Mouse (Mus musculus) testis, adult 2 months (tissue): Measurements from ENCODE around the gene Zfp503. TPM values are rescaled to one million over a fixed set of nuclear protein-coding genes. Genes with fewer than 3 reads are reported as not detected.

ENCODE experiments used
- H3K27ac ChIP-seq: fragments of 200-500 bp; 2 replicates; pipeline ENCODE4 v1.5.1; 2012; ENCODE audit warnings: low read depth, low read length; ENCODE audit not compliant: control insufficient read depth, insufficient read depth
- H3K27me3 ChIP-seq: fragments of 200-500 bp; 2 replicates; pipeline ENCODE4 v1.6.1; 2012; ENCODE audit warnings: mild to moderate bottlenecking, low read length, moderate library complexity; ENCODE audit not compliant: control insufficient read depth, insufficient read depth
- H3K36me3 ChIP-seq: fragments of 200-500 bp; 2 replicates; pipeline ENCODE4 v1.6.1; 2012; ENCODE audit warnings: mild to moderate bottlenecking, low read length; ENCODE audit not compliant: control insufficient read depth, insufficient read depth
- H3K4me1 ChIP-seq: fragments of 200-500 bp; 2 replicates; pipeline ENCODE4 v1.6.1; 2012; ENCODE audit warnings: low read length; ENCODE audit not compliant: control insufficient read depth, insufficient read depth
- H3K4me3 ChIP-seq: fragments of 200-500 bp; 2 replicates; pipeline ENCODE4 v1.5.1; 2012; ENCODE audit warnings: low read depth, mild to moderate bottlenecking, low read length, moderate library complexity, mixed read lengths; ENCODE audit not compliant: control insufficient read depth
- CTCF ChIP-seq: fragments of 200-500 bp; IDR thresholded peaks from 2 replicates; pipeline ENCODE4 v1.5.1; 2012; ENCODE audit warnings: low read depth, mild to moderate bottlenecking, inconsistent platforms, low read length, moderate library complexity; ENCODE audit not compliant: control insufficient read depth, insufficient read depth, insufficient replicate concordance
- POLR2A ChIP-seq: fragments of 200-500 bp; IDR thresholded peaks from 2 replicates; pipeline ENCODE4 v1.6.1; 2012; ENCODE audit warnings: low read depth, mild to moderate bottlenecking, inconsistent platforms, low read length, moderate library complexity; ENCODE audit not compliant: control insufficient read depth
- polyA plus RNA-seq: library from polyadenylated mRNA; depleted of rRNA; stranded (reverse); fragments of >200 nt; gene quantifications from 2 replicates; pipeline ENCODE4 v1.2.3, GENCODE M21; 2012

The Zfp503 gene
- polyA plus RNA-seq, 1 experiment: 0.43 TPM

DNA sequence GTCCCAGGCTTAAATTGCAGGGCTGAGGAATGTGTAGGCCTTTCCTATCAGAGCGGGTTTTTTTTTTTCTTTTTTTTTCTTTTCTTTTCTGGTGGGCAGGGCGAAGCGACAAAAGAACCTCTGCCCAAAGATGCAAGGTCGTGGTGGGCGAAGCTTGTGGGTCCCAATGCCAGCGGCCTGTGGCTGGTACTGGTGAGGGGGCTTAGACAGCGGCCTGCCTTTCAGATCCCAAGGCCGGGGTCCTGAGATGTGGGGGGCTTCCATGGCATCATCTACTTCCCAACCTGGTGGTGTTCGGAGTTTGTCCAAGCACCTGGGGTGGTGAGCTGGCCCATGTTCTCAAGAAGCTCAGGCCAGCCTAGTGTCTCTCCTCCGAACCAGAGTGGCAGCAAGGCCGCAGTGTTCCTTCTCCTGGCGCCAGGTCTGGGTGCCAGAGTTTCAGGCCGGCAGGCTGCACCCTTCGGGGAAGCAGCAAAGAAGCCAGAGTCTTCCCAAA lies 7.3 kb downstream of the Zfp503 start:
- no peak overlapping the region for H3K4me3 ChIP-seq
- H3K4me1 ChIP-seq: peaks cover 28% of the 10 kb centered on the region
- H3K27ac ChIP-seq: peak overlapping the region; percentile 65
- H3K36me3 ChIP-seq: no peaks in the 10 kb centered on the region
- TF ChIP-seq POLR2A (no peak), CTCF (no peak)
- peaks cover 3% of the 10 kb centered on the region for H3K27me3 ChIP-seq

DNA sequence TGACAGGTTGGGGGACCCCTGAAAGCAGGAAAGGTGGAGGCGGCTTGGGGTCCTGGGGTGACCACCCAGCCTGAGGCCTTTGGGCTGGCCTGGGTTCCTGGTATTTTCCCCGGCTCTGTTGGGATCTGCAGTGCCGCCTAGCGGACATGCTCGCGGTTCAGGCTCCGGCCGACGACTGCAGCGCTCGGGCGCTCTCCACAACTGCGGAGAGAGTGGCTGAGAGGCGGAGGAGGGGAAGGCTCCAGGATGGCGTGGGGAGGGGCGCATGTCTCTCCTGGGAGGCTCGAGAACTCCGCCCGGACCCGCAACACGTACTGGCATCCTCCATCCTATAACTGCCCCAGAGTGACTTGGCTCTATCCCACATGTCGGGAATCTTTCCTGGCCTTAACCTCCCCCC lies 7.9 kb downstream of the Zfp503 start:
- no peak overlapping the region for H3K4me3 ChIP-seq
- TF ChIP-seq CTCF (peak; percentile 66; the same call in 1 of the 2 replicates), POLR2A (no peak)
- H3K36me3 ChIP-seq: no peaks in the 10 kb centered on the region
- no peak overlapping the region for H3K27ac ChIP-seq
- peaks cover 3% of the 10 kb centered on the region for H3K27me3 ChIP-seq
- peaks cover 25% of the 10 kb centered on the region for H3K4me1 ChIP-seq

DNA sequence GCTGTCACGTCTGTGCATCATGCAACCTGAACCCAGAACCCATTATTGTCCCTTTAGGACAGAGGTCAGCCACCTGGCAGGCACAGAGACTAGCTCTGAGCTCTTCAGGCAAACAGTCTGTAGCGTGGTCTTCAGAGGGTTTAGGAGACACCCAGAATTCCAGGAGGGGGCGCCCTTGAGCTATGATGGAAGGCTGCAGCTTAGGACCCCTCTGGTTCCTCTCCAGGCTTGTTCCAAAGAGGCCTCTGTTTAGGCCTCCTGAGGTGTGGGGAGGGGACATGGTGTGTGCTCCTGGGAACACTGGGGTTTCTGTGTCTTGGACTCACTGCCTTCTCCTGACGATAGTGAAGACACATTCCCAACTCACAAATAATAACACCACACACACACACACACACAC lies 20.4 kb downstream of the Zfp503 start:
- TF ChIP-seq POLR2A (no peak), CTCF (peak; percentile 43; the same call in 1 of the 2 replicates)
- no peak overlapping the region for H3K4me3 ChIP-seq
- no peaks in the 10 kb centered on the region for H3K36me3 ChIP-seq
- no peak overlapping the region for H3K27ac ChIP-seq
- H3K4me1 ChIP-seq: no peaks in the 10 kb centered on the region
- no peaks in the 10 kb centered on the region for H3K27me3 ChIP-seq

DNA sequence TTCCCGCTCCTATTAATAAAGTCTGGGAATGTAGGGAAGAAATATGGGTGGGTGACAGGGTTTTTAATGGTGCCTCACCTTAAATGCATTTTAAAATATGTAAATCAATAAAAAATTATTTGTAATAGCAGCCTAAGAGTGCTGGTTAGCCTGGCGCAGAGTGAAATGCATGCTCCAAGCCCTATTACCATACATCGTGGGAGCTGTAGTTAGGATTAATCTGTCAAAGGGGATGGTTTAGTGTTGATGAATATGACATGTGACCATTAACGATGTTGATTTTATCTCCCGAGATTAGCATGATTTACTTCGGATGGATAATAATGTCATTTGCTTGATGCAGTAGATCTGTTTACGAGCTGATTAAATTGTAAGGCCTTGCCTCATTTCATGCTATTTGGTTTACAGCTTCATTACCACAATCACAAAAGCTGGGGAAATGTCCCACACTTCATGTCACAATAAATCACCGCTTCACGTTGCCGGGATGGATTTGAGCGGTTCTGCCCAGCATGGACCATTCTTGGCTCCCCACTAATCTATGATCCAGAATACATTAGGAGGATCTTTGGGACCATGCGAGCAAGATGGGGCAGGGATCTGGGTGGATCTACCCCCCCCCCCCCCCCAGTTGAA lies 21.9 kb downstream of the Zfp503 start:
- no peaks in the 10 kb centered on the region for H3K27me3 ChIP-seq
- no peaks in the 10 kb centered on the region; the same call in 1 of the 2 replicates for H3K4me1 ChIP-seq
- no peak overlapping the region for H3K27ac ChIP-seq
- TF ChIP-seq POLR2A (no peak), CTCF (no peak)
- no peaks in the 10 kb centered on the region for H3K36me3 ChIP-seq
- no peak overlapping the region for H3K4me3 ChIP-seq

DNA sequence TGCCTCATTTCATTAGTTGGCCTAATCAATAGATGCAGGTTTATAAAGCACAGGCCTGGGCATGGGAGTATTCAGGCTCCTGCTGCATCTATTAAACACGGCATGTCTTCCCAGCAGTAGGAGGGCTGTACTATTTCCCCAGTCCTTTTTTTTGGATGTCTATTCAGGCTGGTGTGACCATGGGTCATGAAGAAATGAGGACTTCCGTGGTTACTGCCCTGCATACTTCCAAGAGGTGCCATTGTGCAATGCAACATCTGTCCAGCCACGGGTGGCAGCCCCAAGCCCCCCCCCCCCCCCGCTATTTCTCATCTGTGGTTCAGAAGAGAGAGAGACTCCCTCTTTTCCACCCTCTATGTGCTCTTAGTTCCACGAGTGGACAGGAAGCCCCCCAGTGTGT lies 23.1 kb downstream of the Zfp503 start:
- H3K27ac ChIP-seq: no peak overlapping the region
- TF ChIP-seq POLR2A: no peak
- TF ChIP-seq CTCF: no peak
- no peaks in the 10 kb centered on the region for H3K36me3 ChIP-seq
- no peaks in the 10 kb centered on the region; the same call in 1 of the 2 replicates for H3K4me1 ChIP-seq
- H3K27me3 ChIP-seq: no peaks in the 10 kb centered on the region
- no peak overlapping the region for H3K4me3 ChIP-seq

DNA sequence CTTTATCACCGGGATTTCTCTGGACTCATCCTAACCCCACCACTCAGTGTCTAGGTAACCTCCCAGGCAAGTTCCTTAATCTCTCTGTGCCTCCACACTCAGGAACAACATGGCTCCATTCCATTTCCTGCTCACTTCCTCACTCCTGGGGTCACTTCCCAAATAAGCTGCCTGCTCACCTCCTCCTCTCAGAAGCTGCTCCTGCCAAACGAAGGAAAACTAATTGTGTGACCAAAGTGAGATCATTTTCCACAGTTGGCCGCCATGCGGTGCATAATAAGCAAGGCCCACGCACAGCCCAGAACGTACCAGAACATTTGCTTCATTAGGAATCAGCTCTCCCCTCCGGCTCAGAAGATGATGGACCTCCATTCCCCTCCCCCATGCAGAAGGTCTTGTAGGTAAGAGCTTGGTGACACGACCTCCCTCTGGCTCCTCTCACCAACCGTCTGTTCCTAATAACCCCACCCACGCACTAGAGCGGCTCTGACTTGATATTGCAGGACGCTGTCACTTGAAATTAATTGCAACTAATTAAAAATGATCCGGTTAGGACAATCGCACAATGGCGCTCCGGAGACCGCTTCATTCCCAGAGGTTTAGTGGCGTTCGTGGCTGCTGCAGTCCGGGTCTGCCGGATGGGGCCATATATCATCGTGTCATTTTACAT lies 26.9 kb downstream of the Zfp503 start:
- Histone ChIP-seq H3K4me3 (no peak overlapping the region), H3K36me3 (no peaks in the 10 kb centered on the region), H3K27ac (no peak overlapping the region), H3K4me1 (no peaks in the 10 kb centered on the region; the same call in 1 of the 2 replicates), H3K27me3 (no peaks in the 10 kb centered on the region)
- TF ChIP-seq POLR2A: no peak
- TF ChIP-seq CTCF: no peak

DNA sequence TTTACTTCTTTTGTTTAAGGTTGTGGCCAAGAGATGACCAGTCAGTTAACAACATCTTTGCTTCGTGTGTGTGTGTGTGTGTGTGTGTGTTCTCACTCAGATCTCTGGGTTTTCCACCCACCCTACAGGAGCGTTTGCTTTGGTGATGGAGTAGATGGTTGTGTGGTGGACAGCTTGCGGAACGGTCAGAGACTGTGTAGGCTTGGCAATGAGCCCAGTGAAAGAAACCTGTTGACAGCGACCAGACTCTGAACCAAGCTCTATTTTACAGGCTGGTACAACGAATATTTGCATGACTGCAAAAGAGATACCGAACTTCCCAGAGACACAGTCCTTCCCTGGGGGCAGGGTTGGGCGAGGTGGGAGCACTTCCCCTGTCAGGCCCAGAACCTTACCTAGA lies 30.2 kb downstream of the Zfp503 start:
- Histone ChIP-seq H3K4me1 (no peaks in the 10 kb centered on the region; the same call in 1 of the 2 replicates), H3K4me3 (no peak overlapping the region), H3K36me3 (no peaks in the 10 kb centered on the region), H3K27me3 (no peaks in the 10 kb centered on the region), H3K27ac (no peak overlapping the region)
- no peak for TF ChIP-seq CTCF
- TF ChIP-seq POLR2A: no peak

DNA sequence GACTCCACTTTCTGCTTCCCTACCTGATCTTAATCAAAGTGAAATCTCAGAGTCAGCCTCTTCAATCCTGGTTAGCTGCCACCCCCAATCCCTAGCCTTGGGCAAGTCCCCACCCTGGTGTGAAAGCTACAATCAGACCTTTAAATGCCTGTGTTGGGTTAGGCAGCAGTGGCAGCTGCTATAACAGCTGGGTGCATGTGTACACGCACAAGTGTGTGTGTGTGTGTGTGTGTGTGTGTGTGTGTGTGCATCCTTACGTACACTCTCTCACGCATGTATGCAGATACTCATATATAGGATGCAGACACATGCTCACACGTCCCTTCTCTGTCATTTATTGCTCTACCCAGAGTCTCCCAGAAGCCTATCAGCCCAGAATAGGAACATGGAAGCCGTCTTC lies 30.8 kb downstream of the Zfp503 start:
- Histone ChIP-seq H3K27me3 (no peaks in the 10 kb centered on the region), H3K4me3 (no peak overlapping the region), H3K4me1 (no peaks in the 10 kb centered on the region; the same call in 1 of the 2 replicates), H3K27ac (no peak overlapping the region), H3K36me3 (no peaks in the 10 kb centered on the region)
- TF ChIP-seq CTCF: no peak
- TF ChIP-seq POLR2A: no peak
